Mouse (Mus musculus) ES-E14 (cell line): ENCODE data around the gene Slc5a5. TPM values are rescaled to one million over a fixed set of nuclear protein-coding genes. Genes with fewer than 3 reads are reported as not detected.

ENCODE experiments used
- DNase-seq: peaks from one replicate; pipeline ENCODE4 v3.0.0-alpha.2; 2013; ENCODE audit warnings: low read depth, low spot score
- H3K27ac ChIP-seq: 2 replicates; pipeline ENCODE4 v1.5.1; 2012; ENCODE audit warnings: low read depth, mild to moderate bottlenecking, low read length, moderate library complexity, mixed read lengths; ENCODE audit not compliant: poor library complexity, insufficient read depth, severe bottlenecking
- H3K36me3 ChIP-seq: 2 replicates; pipeline ENCODE4 v1.6.1; 2012; ENCODE audit warnings: mild to moderate bottlenecking, low read length, moderate library complexity, mixed read lengths; ENCODE audit not compliant: control insufficient read depth, poor library complexity, insufficient read depth, severe bottlenecking
- H3K4me1 ChIP-seq, 2 experiments: fragments of 150-350 bp in 1 of 2; sonication (generic) in 1 of 2; 2 replicates each; pipeline ENCODE4 v1.6.1; 2012; ENCODE audit warnings: low read length in 2 of 2, mild to moderate bottlenecking in 1 of 2, mixed read lengths in 1 of 2; ENCODE audit not compliant: control insufficient read depth in 2 of 2, insufficient read depth in 2 of 2, poor library complexity in 1 of 2
- H3K4me3 ChIP-seq, 2 experiments: fragments of 150-350 bp in 1 of 2; sonication (generic) in 1 of 2; 2 replicates each; pipeline ENCODE4 v1.5.1; 2012; ENCODE audit warnings: low read length in 2 of 2, low read depth in 1 of 2, mild to moderate bottlenecking in 1 of 2, mixed read lengths in 1 of 2; ENCODE audit not compliant: insufficient read depth in 1 of 2, poor library complexity in 1 of 2, severe bottlenecking in 1 of 2
- H3K9ac ChIP-seq: 2 replicates; pipeline ENCODE4 v1.6.1; 2012; ENCODE audit warnings: low read depth, mild to moderate bottlenecking, low read length, mixed read lengths; ENCODE audit not compliant: poor library complexity, insufficient read depth, severe bottlenecking
- H3K9me3 ChIP-seq: fragments of 150-350 bp; sonication (generic); 2 replicates; pipeline ENCODE4 v1.6.1; 2012; ENCODE audit warnings: low read depth, mild to moderate bottlenecking, low read length; ENCODE audit not compliant: control insufficient read depth, insufficient read depth
- CHD2 ChIP-seq: IDR thresholded peaks from 2 replicates; pipeline ENCODE4 v1.6.1; 2014; ENCODE audit warnings: mild to moderate bottlenecking, low read depth, low read length, inconsistent platforms
- HCFC1 ChIP-seq: IDR thresholded peaks from 2 replicates; pipeline ENCODE4 v1.6.1; 2012; ENCODE audit warnings: low read length, inconsistent platforms, borderline replicate concordance; ENCODE audit not compliant: insufficient read depth
- MAFK ChIP-seq: IDR thresholded peaks from 2 replicates; pipeline ENCODE4 v1.6.1; 2014; ENCODE audit warnings: mild to moderate bottlenecking, low read depth, low read length, inconsistent platforms; ENCODE audit not compliant: insufficient read depth
- ZC3H11A ChIP-seq: IDR thresholded peaks from 2 replicates; pipeline ENCODE4 v1.6.1; 2012; ENCODE audit warnings: low read depth, mild to moderate bottlenecking, inconsistent platforms, low read length, borderline replicate concordance
- ZNF384 ChIP-seq: IDR thresholded peaks from 2 replicates; pipeline ENCODE4 v1.6.1; 2012; ENCODE audit warnings: low read depth, low read length, inconsistent platforms
- in situ Hi-C, 2 experiments: fragments of 600-800 bp; cut with MboI; formaldehyde crosslinking; loops; one replicate each; pipeline ENCODE4 v1.15.1; 2025; ENCODE audit warnings: low sequenced_read_pairs in 2 of 2, inconsistent platforms in 1 of 2; ENCODE audit not compliant: unreplicated experiment in 2 of 2
- total RNA-seq: library from RNA; depleted of rRNA; stranded (reverse); fragments of 300-350 nt; gene quantifications from 2 replicates; pipeline ENCODE4 v1.2.3, GENCODE M21; 2012

Gene Slc5a5
- total RNA-seq, 1 experiment = 3.4 TPM

DNA sequence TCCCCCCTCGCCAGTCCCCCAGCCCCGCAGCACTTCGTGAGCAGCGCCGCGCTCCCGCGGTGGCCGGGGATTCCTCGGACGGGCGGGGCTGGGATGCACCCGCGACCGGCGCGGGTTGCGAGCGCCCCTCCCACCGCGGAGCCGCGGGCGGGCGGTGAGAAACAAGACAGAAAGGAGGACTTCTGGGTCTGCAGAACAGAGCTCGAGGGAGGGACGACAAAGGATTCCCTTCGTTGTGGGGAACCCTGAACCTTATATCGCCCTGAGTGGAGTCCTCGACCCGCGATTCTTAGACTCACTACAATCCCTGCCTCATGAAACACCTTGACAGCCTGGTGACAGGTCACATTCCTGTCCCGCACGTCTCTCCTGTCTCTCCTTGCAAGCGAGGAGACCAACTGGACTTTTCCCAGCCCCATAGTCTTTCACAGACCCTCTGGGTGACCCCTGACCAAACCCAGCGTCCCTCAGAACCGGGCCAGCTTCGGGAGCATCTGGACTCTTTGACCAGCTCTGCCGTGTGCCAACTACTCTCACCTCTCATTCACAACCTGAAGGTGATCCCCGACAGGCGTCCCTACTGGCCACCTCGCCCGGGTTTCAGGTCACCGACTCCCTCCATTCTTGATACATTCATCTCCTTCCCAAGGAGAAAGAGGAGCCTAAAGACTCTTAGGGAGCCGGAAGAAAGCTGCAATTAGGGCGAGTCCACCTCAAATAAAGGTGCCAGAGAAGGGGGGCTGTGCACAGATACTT lies 28.4 kb downstream of the Slc5a5 start:
- no peaks in the 10 kb centered on the region for H3K9me3 ChIP-seq
- H3K36me3 ChIP-seq = peaks cover 7% of the 10 kb centered on the region; the same call in 1 of the 2 replicates
- TF ChIP-seq HCFC1 = no peak
- TF ChIP-seq MAFK = no peak
- no peak for TF ChIP-seq ZNF384
- TF ChIP-seq ZC3H11A = no peak
- no peak for TF ChIP-seq CHD2
- H3K4me1 ChIP-seq = peaks cover 2 to 31% of the 10 kb centered on the region in 2 experiments
- H3K9ac ChIP-seq = 0 out of 2 replicates have a peak overlapping the region, but pooled peaks have one; percentile 5
- DNase-seq = no peak
- in situ Hi-C loops = no loop called here
- H3K4me3 ChIP-seq = peak overlapping the region; percentile 11 to 66; a peak in 3 of 4 replicates
- no peak overlapping the region for H3K27ac ChIP-seq

DNA sequence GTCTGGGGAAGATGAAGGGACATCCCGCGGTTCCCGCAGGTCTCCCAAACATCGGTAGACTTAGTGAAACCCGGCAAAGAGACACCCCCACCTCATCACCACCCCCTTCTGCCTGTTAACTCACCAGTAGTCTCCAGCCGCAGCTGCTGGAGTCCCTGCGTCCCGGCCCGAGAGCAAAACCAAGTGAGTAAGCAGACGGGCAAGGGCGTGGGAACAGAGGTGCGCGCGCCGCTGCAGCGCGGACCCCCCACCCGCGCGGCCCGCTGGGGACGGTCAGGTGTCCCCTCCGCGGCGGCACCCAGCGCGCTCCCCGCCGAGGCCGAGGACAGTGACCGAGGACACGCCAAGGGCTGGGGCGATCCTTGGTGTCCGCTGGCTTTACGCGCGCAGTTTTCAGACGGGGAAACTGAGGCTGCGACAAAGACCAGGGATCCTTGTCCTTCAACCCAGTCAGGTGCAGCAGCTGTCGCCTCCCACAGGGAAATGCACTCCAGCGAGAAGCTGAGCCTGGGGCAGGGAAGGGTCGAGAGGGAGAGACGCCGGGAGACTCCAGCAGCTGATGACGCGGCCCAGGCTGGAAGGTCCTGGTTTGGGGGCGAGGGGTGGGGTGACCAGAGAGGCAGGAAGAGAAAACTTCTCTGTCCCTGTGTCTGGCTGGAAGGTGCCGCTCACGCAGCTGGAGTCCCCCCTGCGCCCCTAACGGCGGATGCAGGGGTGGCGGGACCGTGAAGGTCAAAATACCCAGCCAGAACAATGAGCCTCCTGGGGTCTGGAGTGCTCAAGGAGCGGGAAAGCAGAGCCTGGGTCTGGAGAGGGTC lies 29.5 kb downstream of the Slc5a5 start, which contains the start of gene Kcnn1:
Gene Kcnn1, minus strand, starts transcription at position 435 of the 818 bp plus-strand sequence.
- Histone ChIP-seq H3K9me3 (no peaks in the 10 kb centered on the region), H3K36me3 (peaks cover 5% of the 10 kb centered on the region; the same call in 1 of the 2 replicates), H3K27ac (no peak within 1 kb of the TSS), H3K4me1 (peaks cover 2 to 28% of the 10 kb centered on the region in 2 experiments), H3K9ac (peak within 1 kb of the TSS; percentile 12; the same call in 1 of the 2 replicates), H3K4me3 (peak within 1 kb of the TSS; percentile 60 to 66)
- DNase-seq = no peak
- in situ Hi-C loops = no loop called here
- TF ChIP-seq HCFC1 = no peak
- no peak for TF ChIP-seq ZNF384
- TF ChIP-seq CHD2 = no peak
- no peak for TF ChIP-seq MAFK
- no peak for TF ChIP-seq ZC3H11A

DNA sequence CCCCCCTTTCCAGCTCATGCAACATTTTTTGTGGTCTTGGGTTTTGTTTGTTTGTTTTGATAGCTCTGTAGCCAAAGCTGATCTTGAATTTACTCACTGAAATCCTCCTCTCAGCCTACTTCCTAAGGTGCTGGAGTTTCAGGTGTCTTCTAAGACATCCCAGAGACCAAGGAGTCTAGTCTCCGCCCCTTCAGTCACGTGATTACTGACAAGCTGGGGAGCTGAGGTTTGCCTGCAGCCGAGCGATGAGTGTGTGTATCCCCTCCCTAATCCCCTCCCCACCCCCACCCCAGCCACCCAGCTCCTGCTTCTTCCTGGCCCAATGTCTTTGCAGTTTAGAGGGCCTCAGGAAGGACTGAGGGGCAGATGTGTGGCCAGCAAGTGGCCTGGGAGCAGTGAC lies 35.0 kb downstream of the Slc5a5 start:
- no peak overlapping the region for H3K27ac ChIP-seq

DNA sequence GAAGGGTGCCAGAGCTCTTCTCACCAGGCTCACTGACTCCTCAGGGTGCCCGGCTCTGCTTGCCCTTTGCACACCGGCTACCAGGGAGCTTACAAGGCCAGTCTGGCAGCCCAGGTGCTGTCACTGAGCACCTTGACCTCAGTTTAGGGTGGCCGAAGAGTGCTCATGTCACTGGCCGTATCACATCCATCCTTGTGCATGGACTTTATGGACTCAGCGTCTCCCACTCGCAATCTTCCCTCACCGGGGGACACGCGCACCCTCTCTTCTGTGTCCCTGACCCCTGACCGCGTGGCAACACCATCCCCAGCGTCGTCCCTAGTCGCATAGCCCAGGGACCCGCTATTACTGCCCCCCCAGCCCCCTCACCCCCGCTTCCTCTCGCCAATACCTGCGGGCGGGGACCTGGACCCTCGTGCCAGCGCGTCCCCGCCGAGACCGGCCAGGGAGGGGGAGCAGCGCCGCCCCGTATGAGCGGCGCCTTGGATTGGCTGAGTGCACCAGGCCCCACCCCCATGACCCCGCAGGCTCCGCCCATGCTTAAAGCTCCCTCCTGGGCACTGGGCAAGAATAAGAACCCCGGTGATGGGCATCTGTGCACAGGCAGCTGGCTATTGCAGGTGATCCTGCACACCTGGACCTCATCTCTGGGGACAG lies 35.9 kb downstream of the Slc5a5 start:
- Histone ChIP-seq H3K9ac (peak overlapping the region; percentile 46), H3K4me1 (peaks cover under 1 to 19% of the 10 kb centered on the region in 2 experiments; a peak in 3 of 4 replicates), H3K4me3 (peak overlapping the region; percentile 63), H3K9me3 (no peaks in the 10 kb centered on the region), H3K36me3 (no peaks in the 10 kb centered on the region), H3K27ac (no peak overlapping the region)
- in situ Hi-C loops = no loop called here
- no peak for DNase-seq
- TF ChIP-seq ZNF384 (no peak), MAFK (no peak), HCFC1 (no peak), CHD2 (no peak), ZC3H11A (no peak)

More for the DNA sequence above, 35.0 kb downstream of the Slc5a5 start:
- Histone ChIP-seq H3K9me3 (no peaks in the 10 kb centered on the region), H3K4me1 (peaks cover 2 to 25% of the 10 kb centered on the region in 2 experiments; a peak in 3 of 4 replicates), H3K9ac (no peak overlapping the region), H3K36me3 (no peaks in the 10 kb centered on the region), H3K4me3 (no peak overlapping the region)
- TF ChIP-seq CHD2 (no peak), ZNF384 (no peak), MAFK (no peak), ZC3H11A (no peak), HCFC1 (no peak)
- in situ Hi-C loops = no loop called here
- no peak for DNase-seq
